Mouse (Mus musculus): Measurements from ENCODE around the gene Adssl1.

DNA sequence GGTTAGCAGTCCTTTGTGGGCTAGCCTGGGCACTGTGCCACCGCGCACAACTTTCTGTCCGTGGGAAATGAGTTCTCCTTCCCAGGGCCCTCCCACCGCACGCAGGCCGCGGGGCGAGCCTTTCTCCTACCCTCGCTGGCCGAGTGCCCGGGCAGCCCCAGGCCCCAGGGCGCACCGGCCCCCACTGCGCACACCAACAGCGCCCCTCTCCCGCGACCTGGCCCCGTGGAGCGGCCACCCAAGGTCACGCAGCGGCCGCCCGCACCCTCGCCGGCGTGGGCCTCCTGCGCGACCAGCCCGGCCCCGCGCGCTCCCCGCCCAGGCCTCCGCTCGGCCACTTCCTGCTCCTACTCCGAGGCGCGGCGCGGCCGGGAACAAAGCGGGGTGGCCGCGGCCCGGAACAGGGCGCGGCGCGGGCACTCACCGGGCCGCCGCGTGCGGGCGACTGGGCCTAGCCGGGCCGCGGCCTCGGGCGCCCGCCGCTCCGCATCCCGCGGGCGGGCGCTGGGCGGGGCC lies 53.8 kb downstream of the Adssl1 start:
- TF ChIP-seq CTCF (IDR thresholded peaks at IDR 0.05; ENCODE audit: low read depth), result 0 out of 2 replicates have a peak, but pooled peaks have one; percentile 3
- TF ChIP-seq EP300 (optimal IDR thresholded peaks at IDR 0.05), result no peak
